Mouse (Mus musculus): ENCODE data around the gene Arl15. TPM values are rescaled to one million over a fixed set of nuclear protein-coding genes. Genes with fewer than 3 reads are reported as not detected.

The Arl15 gene
- polyA plus RNA-seq, 1 experiment from 2014 or later, result 14.2 TPM

- H3K4me3 ChIP-seq, result no peak overlapping the region
- no peak for ATAC-seq (ENCODE audit: low FRiP score)
- H3K4me2 ChIP-seq (replicated peaks), result no peak overlapping the region
- WGBS, result 94% methylated on average over 16 of the region's 16 CpGs
- no peak overlapping the region for H3K27ac ChIP-seq
- no peaks in the 10 kb centered on the region for H3K36me3 ChIP-seq
- no peaks in the 10 kb centered on the region for H3K9me3 ChIP-seq (replicated peaks)
- H3K27me3 ChIP-seq, result no peaks in the 10 kb centered on the region
- H3K4me1 ChIP-seq, result no peaks in the 10 kb centered on the region
- H3K9ac ChIP-seq, result no peak overlapping the region
Observed at GRCm38 (mm10) chr13:113838601-113839576, 44.6 kb downstream of the Arl15 start.

GRCm38 (mm10) chr13:113840421-113840820, 46.1 kb downstream of the Arl15 start:
- 87% methylated on average over 6 of the region's 6 CpGs for WGBS
- H3K36me3 ChIP-seq, result no peaks in the 10 kb centered on the region
- no peak overlapping the region for H3K9ac ChIP-seq
- ATAC-seq (ENCODE audit: low FRiP score), result no peak
- 0 out of 2 replicates have a peak, but pooled peaks cover 5% of the 10 kb centered on the region for H3K4me1 ChIP-seq
- no peak overlapping the region for H3K4me2 ChIP-seq (replicated peaks)
- no peak overlapping the region for H3K27ac ChIP-seq
- H3K4me3 ChIP-seq, result no peak overlapping the region
- no peaks in the 10 kb centered on the region for H3K9me3 ChIP-seq (replicated peaks)
- no peaks in the 10 kb centered on the region for H3K27me3 ChIP-seq

GRCm38 (mm10) chr13:113842411-113843309, 48.4 kb downstream of the Arl15 start:
- no peak overlapping the region for H3K27ac ChIP-seq
- H3K4me3 ChIP-seq, result no peak overlapping the region
- peaks cover 14% of the 10 kb centered on the region for H3K4me1 ChIP-seq
- WGBS, result 90% methylated on average over 14 of the region's 14 CpGs
- H3K9me3 ChIP-seq (replicated peaks), result no peaks in the 10 kb centered on the region
- no peak for ATAC-seq (ENCODE audit: low FRiP score)
- no peaks in the 10 kb centered on the region for H3K36me3 ChIP-seq
- H3K9ac ChIP-seq, result no peak overlapping the region
- no peak overlapping the region for H3K4me2 ChIP-seq (replicated peaks)
- no peaks in the 10 kb centered on the region for H3K27me3 ChIP-seq

- WGBS, result 82% methylated on average over 3 of the region's 3 CpGs
- ATAC-seq (ENCODE audit: low FRiP score), result no peak
- H3K4me3 ChIP-seq, result no peak overlapping the region
- no peaks in the 10 kb centered on the region for H3K9me3 ChIP-seq (replicated peaks)
- H3K9ac ChIP-seq, result no peak overlapping the region
- H3K27me3 ChIP-seq, result no peaks in the 10 kb centered on the region
- no peak overlapping the region for H3K4me2 ChIP-seq (replicated peaks)
- H3K4me1 ChIP-seq, result peaks cover 14% of the 10 kb centered on the region
- no peak overlapping the region for H3K27ac ChIP-seq
- H3K36me3 ChIP-seq, result no peaks in the 10 kb centered on the region
Observed at GRCm38 (mm10) chr13:113843310-113843649, 49.0 kb downstream of the Arl15 start.

GRCm38 (mm10) chr13:113843901-113844300, 49.6 kb downstream of the Arl15 start:
- 97% methylated on average over 8 of the region's 8 CpGs for WGBS

GRCm38 (mm10) chr13:113844717-113845116, 50.4 kb downstream of the Arl15 start:
- Histone ChIP-seq H3K4me2 (replicated peaks) (no peak overlapping the region), H3K4me3 (no peak overlapping the region), H3K9ac (no peak overlapping the region), H3K36me3 (0 out of 2 replicates have a peak, but pooled peaks cover 5% of the 10 kb centered on the region), H3K4me1 (peaks cover 14% of the 10 kb centered on the region), H3K27me3 (no peaks in the 10 kb centered on the region), H3K27ac (no peak overlapping the region), H3K9me3 (replicated peaks) (no peaks in the 10 kb centered on the region)
- ATAC-seq (ENCODE audit: low FRiP score), result no peak
- 96% methylated on average over 4 of the region's 4 CpGs for WGBS

More at GRCm38 (mm10) chr13:113843901-113844300, 49.6 kb downstream of the Arl15 start:
- Histone ChIP-seq H3K36me3 (no peaks in the 10 kb centered on the region), H3K9ac (no peak overlapping the region), H3K27ac (no peak overlapping the region), H3K4me3 (no peak overlapping the region), H3K4me1 (peaks cover 14% of the 10 kb centered on the region), H3K4me2 (replicated peaks) (no peak overlapping the region), H3K27me3 (no peaks in the 10 kb centered on the region), H3K9me3 (replicated peaks) (no peaks in the 10 kb centered on the region)
- no peak for ATAC-seq (ENCODE audit: low FRiP score)

- Histone ChIP-seq H3K27ac (no peak overlapping the region), H3K36me3 (0 out of 2 replicates have a peak, but pooled peaks cover 5% of the 10 kb centered on the region), H3K9me3 (replicated peaks) (no peaks in the 10 kb centered on the region), H3K9ac (no peak overlapping the region), H3K27me3 (no peaks in the 10 kb centered on the region), H3K4me2 (replicated peaks) (no peak overlapping the region), H3K4me3 (no peak overlapping the region), H3K4me1 (peaks cover 14% of the 10 kb centered on the region)
- ATAC-seq (ENCODE audit: low FRiP score), result no peak
- WGBS, result 54% methylated on average over 1 of the region's 1 CpGs
Observed at GRCm38 (mm10) chr13:113845229-113845628, 50.9 kb downstream of the Arl15 start.

GRCm38 (mm10) chr13:113846413-113846812, 52.1 kb downstream of the Arl15 start:
- WGBS, result 72% methylated on average over 10 of the region's 10 CpGs
- Histone ChIP-seq H3K27ac (no peak overlapping the region), H3K4me1 (peaks cover 14% of the 10 kb centered on the region), H3K4me2 (replicated peaks) (no peak overlapping the region), H3K27me3 (no peaks in the 10 kb centered on the region), H3K9me3 (replicated peaks) (no peaks in the 10 kb centered on the region), H3K36me3 (peaks cover 5% of the 10 kb centered on the region; the same call in 1 of the 2 replicates), H3K4me3 (no peak overlapping the region), H3K9ac (no peak overlapping the region)
- ATAC-seq (ENCODE audit: low FRiP score), result no peak

GRCm38 (mm10) chr13:113850431-113851034, 56.2 kb downstream of the Arl15 start:
- Histone ChIP-seq H3K27me3 (no peaks in the 10 kb centered on the region), H3K9me3 (replicated peaks) (no peaks in the 10 kb centered on the region), H3K27ac (no peak overlapping the region), H3K4me2 (replicated peaks) (no peak overlapping the region), H3K4me1 (peaks cover 8% of the 10 kb centered on the region), H3K4me3 (no peak overlapping the region), H3K9ac (no peak overlapping the region), H3K36me3 (peaks cover 5% of the 10 kb centered on the region; the same call in 1 of the 2 replicates)
- WGBS, result 76% methylated on average over 8 of the region's 8 CpGs
- no peak for ATAC-seq (ENCODE audit: low FRiP score)

GRCm38 (mm10) chr13:113851602-113852375, 57.5 kb downstream of the Arl15 start:
- Histone ChIP-seq H3K9me3 (replicated peaks) (no peaks in the 10 kb centered on the region), H3K27me3 (no peaks in the 10 kb centered on the region), H3K36me3 (peaks cover 5% of the 10 kb centered on the region; the same call in 1 of the 2 replicates), H3K4me1 (peaks cover under 1% of the 10 kb centered on the region; the same call in 1 of the 2 replicates), H3K4me3 (no peak overlapping the region), H3K27ac (no peak overlapping the region), H3K4me2 (replicated peaks) (no peak overlapping the region), H3K9ac (no peak overlapping the region)
- no peak for ATAC-seq (ENCODE audit: low FRiP score)
- 92% methylated on average over 13 of the region's 13 CpGs for WGBS

- no peaks in the 10 kb centered on the region for H3K27me3 ChIP-seq
- H3K4me3 ChIP-seq, result no peak overlapping the region
- no peaks in the 10 kb centered on the region for H3K9me3 ChIP-seq (replicated peaks)
- peaks cover 5% of the 10 kb centered on the region; the same call in 1 of the 2 replicates for H3K36me3 ChIP-seq
- no peak overlapping the region for H3K9ac ChIP-seq
- no peaks in the 10 kb centered on the region for H3K4me1 ChIP-seq
- ATAC-seq (ENCODE audit: low FRiP score), result no peak
- 95% methylated on average over 6 of the region's 6 CpGs for WGBS
- H3K27ac ChIP-seq, result no peak overlapping the region
- H3K4me2 ChIP-seq (replicated peaks), result no peak overlapping the region
Observed at GRCm38 (mm10) chr13:113852376-113852666, 58.0 kb downstream of the Arl15 start.

All from hindbrain, embryonic 12.5 days (tissue).